Mouse (Mus musculus): Measurements from ENCODE around the gene Fam181a. TPM values are rescaled to one million over a fixed set of nuclear protein-coding genes. Genes with fewer than 3 reads are reported as not detected.

Fam181a gene
- 0.47 and 1.00 TPM in 2 replicates for polyA plus RNA-seq (2012; rRNA removed)

GRCm38 (mm10) chr12:103310744-103311267 is at the start of gene Fam181a:
Gene Fam181a, plus strand, starts transcription at chr12:103310975.
- 61% methylated on average over 2 of the region's 2 CpGs for WGBS
- no peak for DNase-seq
- no peak for TF ChIP-seq CTCF (IDR thresholded peaks at IDR 0.05; ENCODE audit: insufficient read depth, low read length)

DNA sequence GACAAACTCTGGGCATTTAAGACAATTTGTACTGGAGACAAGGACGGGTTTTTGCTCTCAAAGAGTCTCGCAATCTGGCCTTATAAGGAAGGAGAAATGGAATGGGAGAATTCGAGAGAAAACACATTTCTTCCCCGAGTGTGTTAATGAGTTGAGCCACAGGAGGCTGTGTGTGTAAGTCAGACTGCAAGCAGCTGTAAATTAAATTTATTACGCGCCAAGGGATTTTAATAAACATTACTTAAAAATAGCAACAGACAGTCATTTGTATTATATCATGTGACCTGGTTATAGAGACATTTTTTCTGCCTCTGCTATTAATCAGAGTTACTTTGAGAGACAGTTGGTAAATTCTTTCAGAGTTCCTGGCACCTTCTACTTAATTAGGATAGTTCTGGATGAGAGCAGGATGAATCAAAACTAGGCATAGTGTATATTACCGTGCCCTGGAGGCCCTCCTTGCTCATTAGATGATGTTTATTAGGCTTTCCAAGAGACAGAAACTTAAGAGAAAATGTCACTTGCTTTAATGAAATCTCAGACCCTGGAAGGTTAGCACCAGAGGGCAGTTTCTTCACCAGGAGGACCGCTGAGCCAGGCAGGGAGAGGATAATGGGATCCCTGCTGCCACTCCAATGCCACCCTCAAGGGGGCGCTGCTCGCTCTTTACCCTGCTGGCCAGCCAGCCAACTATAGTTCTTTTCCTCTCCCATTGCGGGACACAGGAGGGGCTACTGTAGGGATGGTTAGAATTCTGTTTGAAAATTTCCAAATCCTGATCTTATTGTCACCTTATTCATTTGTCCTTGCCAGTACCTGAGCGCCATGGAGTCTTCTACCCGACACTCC is 48.5 kb upstream of the Fam181a start:
- peak; percentile 45 for DNase-seq
- TF ChIP-seq CTCF (IDR thresholded peaks at IDR 0.05; ENCODE audit: insufficient read depth, low read length): peak; percentile 61
- no peak for TF ChIP-seq POLR2A (IDR thresholded peaks at IDR 0.05; ENCODE audit: borderline replicate concordance, extremely low read depth, low read depth, low read length)
- WGBS: 55% methylated on average over 13 of the region's 13 CpGs
- no peaks in the 10 kb centered on the region for H3K4me1 ChIP-seq (ENCODE audit: control insufficient read depth, insufficient read depth, low read length)
- H3K4me3 ChIP-seq (replicated peaks; ENCODE audit: extremely low read depth, low read depth, low read length): no peak overlapping the region

More at GRCm38 (mm10) chr12:103310744-103311267, at the start of gene Fam181a:
- Histone ChIP-seq H3K4me1 (ENCODE audit: control insufficient read depth, insufficient read depth, low read length) (0 out of 2 replicates have a peak, but pooled peaks cover 3% of the 10 kb centered on the region), H3K4me3 (replicated peaks; ENCODE audit: extremely low read depth, low read depth, low read length) (no peak within 1 kb of the TSS)

DNA sequence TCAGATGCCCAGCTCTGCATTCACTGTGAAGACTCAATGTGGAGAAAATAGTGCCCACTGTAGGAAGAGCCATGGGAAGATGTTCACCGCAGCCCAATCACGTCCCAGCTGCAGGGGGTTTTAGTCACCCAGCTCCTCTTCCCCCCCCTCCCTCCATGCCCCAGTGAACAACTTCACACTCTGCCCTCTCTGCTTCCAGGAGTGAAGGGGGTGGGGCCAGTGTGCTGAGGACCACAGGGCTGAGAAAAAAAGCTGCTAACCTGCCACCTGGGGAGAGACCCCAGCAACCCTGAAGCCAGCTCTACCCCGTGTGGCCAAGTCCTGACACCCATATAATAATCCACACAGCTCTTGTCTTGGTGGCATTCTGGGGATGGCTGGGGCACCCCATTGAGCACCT is 44.2 kb upstream of the Fam181a start:
- TF ChIP-seq CTCF (IDR thresholded peaks at IDR 0.05; ENCODE audit: insufficient read depth, low read length): no peak
- no peak for TF ChIP-seq POLR2A (IDR thresholded peaks at IDR 0.05; ENCODE audit: borderline replicate concordance, extremely low read depth, low read depth, low read length)
- Histone ChIP-seq H3K4me3 (replicated peaks; ENCODE audit: extremely low read depth, low read depth, low read length) (no peak overlapping the region), H3K4me1 (ENCODE audit: control insufficient read depth, insufficient read depth, low read length) (no peaks in the 10 kb centered on the region)
- no peak for DNase-seq
- 30% methylated on average over 3 of the region's 3 CpGs for WGBS

DNA sequence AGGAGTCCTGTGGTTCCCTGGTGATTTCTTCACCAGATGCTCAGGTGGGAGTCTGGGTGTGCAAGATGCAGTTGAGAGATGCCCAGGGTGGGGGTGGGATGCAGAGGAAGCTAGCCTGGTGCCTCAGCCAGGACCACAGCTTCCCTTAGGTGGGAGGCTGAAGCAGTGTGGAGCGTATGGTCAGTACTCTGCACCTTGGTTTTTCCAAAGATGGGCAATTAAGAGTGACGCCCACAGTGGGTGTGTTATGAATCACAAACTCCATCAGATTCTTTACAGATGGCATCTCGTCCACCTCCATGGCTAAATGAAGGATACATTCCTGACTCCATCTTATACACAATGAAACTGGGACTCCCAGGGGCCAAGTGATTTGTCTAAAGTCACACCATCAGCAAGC is 38.6 kb upstream of the Fam181a start:
- Histone ChIP-seq H3K4me3 (replicated peaks; ENCODE audit: extremely low read depth, low read depth, low read length) (no peak overlapping the region), H3K4me1 (ENCODE audit: control insufficient read depth, insufficient read depth, low read length) (no peaks in the 10 kb centered on the region)
- no peak for TF ChIP-seq CTCF (IDR thresholded peaks at IDR 0.05; ENCODE audit: insufficient read depth, low read length)
- TF ChIP-seq POLR2A (IDR thresholded peaks at IDR 0.05; ENCODE audit: borderline replicate concordance, extremely low read depth, low read depth, low read length): no peak
- WGBS: 76% methylated on average over 3 of the region's 3 CpGs
- no peak for DNase-seq

DNA sequence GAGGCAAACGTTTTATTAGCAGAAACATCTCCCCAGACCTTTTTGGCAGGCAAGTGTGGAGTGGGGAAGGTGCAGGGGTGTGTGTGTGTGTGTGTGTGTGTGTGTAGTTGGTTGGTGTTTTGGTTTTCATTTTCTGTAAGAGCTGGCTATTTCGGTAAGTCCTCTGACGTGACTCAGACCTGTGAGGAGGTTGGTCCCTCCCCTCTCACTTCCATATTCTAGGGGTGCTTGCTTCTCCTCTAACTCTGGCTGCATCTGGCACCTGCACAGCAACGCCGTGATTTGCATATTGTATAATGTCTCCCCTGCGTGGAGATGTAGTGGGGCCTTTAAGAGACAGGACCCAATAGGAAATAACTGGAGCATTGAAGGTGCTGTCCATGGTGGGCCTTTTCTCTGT is 37.7 kb upstream of the Fam181a start:
- H3K4me3 ChIP-seq (replicated peaks; ENCODE audit: extremely low read depth, low read depth, low read length): no peak overlapping the region
- DNase-seq: no peak
- 53% methylated on average over 6 of the region's 6 CpGs for WGBS

GRCm38 (mm10) chr12:103273732-103274131 is 37.0 kb upstream of the Fam181a start:
- WGBS: 82% methylated on average over 2 of the region's 2 CpGs
- DNase-seq: no peak
- Histone ChIP-seq H3K4me3 (replicated peaks; ENCODE audit: extremely low read depth, low read depth, low read length) (no peak overlapping the region), H3K4me1 (ENCODE audit: control insufficient read depth, insufficient read depth, low read length) (no peaks in the 10 kb centered on the region)
- TF ChIP-seq POLR2A (IDR thresholded peaks at IDR 0.05; ENCODE audit: borderline replicate concordance, extremely low read depth, low read depth, low read length) (no peak), CTCF (IDR thresholded peaks at IDR 0.05; ENCODE audit: insufficient read depth, low read length) (no peak)

More for the DNA sequence above, 37.7 kb upstream of the Fam181a start:
- TF ChIP-seq CTCF (IDR thresholded peaks at IDR 0.05; ENCODE audit: insufficient read depth, low read length) (no peak), POLR2A (IDR thresholded peaks at IDR 0.05; ENCODE audit: borderline replicate concordance, extremely low read depth, low read depth, low read length) (no peak)
- no peaks in the 10 kb centered on the region for H3K4me1 ChIP-seq (ENCODE audit: control insufficient read depth, insufficient read depth, low read length)

- Histone ChIP-seq H3K4me1 (ENCODE audit: control insufficient read depth, insufficient read depth, low read length) (no peaks in the 10 kb centered on the region), H3K4me3 (replicated peaks; ENCODE audit: extremely low read depth, low read depth, low read length) (no peak overlapping the region)
- WGBS: 59% methylated on average over 4 of the region's 4 CpGs
- DNase-seq: no peak
- TF ChIP-seq CTCF (IDR thresholded peaks at IDR 0.05; ENCODE audit: insufficient read depth, low read length) (no peak), POLR2A (IDR thresholded peaks at IDR 0.05; ENCODE audit: borderline replicate concordance, extremely low read depth, low read depth, low read length) (no peak)
Measured at GRCm38 (mm10) chr12:103276422-103276821, 34.4 kb upstream of the Fam181a start.

GRCm38 (mm10) chr12:103281491-103281890 is 29.3 kb upstream of the Fam181a start:
- WGBS: 33% methylated on average over 2 of the region's 2 CpGs
- no peak for DNase-seq
- Histone ChIP-seq H3K4me1 (ENCODE audit: control insufficient read depth, insufficient read depth, low read length) (no peaks in the 10 kb centered on the region), H3K4me3 (replicated peaks; ENCODE audit: extremely low read depth, low read depth, low read length) (no peak overlapping the region)
- TF ChIP-seq POLR2A (IDR thresholded peaks at IDR 0.05; ENCODE audit: borderline replicate concordance, extremely low read depth, low read depth, low read length) (no peak), CTCF (IDR thresholded peaks at IDR 0.05; ENCODE audit: insufficient read depth, low read length) (no peak)

- TF ChIP-seq POLR2A (IDR thresholded peaks at IDR 0.05; ENCODE audit: borderline replicate concordance, extremely low read depth, low read depth, low read length) (no peak), CTCF (IDR thresholded peaks at IDR 0.05; ENCODE audit: insufficient read depth, low read length) (no peak)
- peak; percentile 33 for DNase-seq
- no peak overlapping the region for H3K4me3 ChIP-seq (replicated peaks; ENCODE audit: extremely low read depth, low read depth, low read length)
- no peaks in the 10 kb centered on the region for H3K4me1 ChIP-seq (ENCODE audit: control insufficient read depth, insufficient read depth, low read length)
- WGBS: 31% methylated on average over 4 of the region's 4 CpGs
Measured at GRCm38 (mm10) chr12:103281912-103282311, 28.9 kb upstream of the Fam181a start.

DNA sequence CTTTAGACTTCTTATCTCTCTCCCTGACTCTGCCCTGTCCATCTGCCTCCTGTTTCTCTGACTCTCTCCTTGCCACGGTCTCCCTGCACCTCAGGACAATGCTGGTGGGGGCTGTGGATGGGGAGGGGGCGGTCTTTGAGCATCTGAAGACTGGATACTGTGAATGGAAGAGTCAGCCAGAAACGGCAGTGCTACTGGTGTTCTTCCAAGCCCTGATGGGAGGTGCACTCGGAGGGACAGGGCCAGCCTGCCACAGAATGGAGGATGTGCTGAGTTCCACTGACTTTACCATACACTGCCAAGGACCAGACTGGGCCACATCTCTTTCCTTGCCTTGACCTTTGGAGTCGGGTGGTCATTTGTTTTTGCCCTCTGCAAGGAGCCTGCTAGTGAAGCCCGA is 27.8 kb upstream of the Fam181a start:
- WGBS: 60% methylated on average over 6 of the region's 6 CpGs
- DNase-seq: no peak
- H3K4me1 ChIP-seq (ENCODE audit: control insufficient read depth, insufficient read depth, low read length): no peaks in the 10 kb centered on the region
- no peak overlapping the region for H3K4me3 ChIP-seq (replicated peaks; ENCODE audit: extremely low read depth, low read depth, low read length)
- no peak for TF ChIP-seq POLR2A (IDR thresholded peaks at IDR 0.05; ENCODE audit: borderline replicate concordance, extremely low read depth, low read depth, low read length)
- TF ChIP-seq CTCF (IDR thresholded peaks at IDR 0.05; ENCODE audit: insufficient read depth, low read length): no peak

Measured in lung, adult 2 months (tissue).